In genomic region chr4:40774279-40775259, GRCm38 (mm10) we compare ENCODE assay signal across 8 mouse cellular contexts. TPM values are rescaled to one million over a fixed set of nuclear protein-coding genes. Genes with fewer than 3 reads are reported as not detected.
DNase-seq lines count a peak whose midpoint lies in the region; ATAC-seq and TF ChIP-seq lines count a peak whose summit lies in the region.

No protein-coding gene starts in this region.

- H3K27ac ChIP-seq in liver, adult 2 months (replicated peaks; ENCODE audit: insufficient read depth, low read depth, low read length), result no peak overlapping the region
- H3K27ac ChIP-seq in stomach, embryonic 14.5 days (ENCODE audit: low read length), result peak overlapping the region; percentile 79; the same call in 1 of the 2 replicates

- no peaks in the 10 kb centered on the region for H3K27me3 ChIP-seq in liver, adult 2 months (ENCODE audit: control insufficient read depth, insufficient read depth, low read length)
- no peaks in the 10 kb centered on the region for H3K27me3 ChIP-seq in myocyte (ENCODE audit: control insufficient read depth, insufficient read depth, insufficient read length)
- H3K27me3 ChIP-seq in stomach, embryonic 14.5 days (ENCODE audit: control insufficient read depth, insufficient read depth, low read length), result no peaks in the 10 kb centered on the region

- no peaks in the 10 kb centered on the region for H3K9me3 ChIP-seq in stomach, embryonic 14.5 days (ENCODE audit: control insufficient read depth, low read depth, low read length)

- DNase-seq in 3134 (ENCODE audit: extremely low read depth, insufficient read length, low spot score), result peak; percentile 60
- peak; percentile 64 for DNase-seq in adrenal gland, adult 8-10 months
- DNase-seq in embryo, embryonic 9.5 days (ENCODE audit: extremely low spot score), result peak; percentile 85
- DNase-seq in heart, adult 18-20 months, result peak; percentile 81 to 90
- DNase-seq in kidney, adult 18-20 months, result peak; percentile 82
- peak; percentile 67 for DNase-seq in liver, adult 2 months (ENCODE audit: extremely low read depth, low read depth, low spot score)

- peak overlapping the region; percentile 65 for H3K4me2 ChIP-seq in myocyte (ENCODE audit: low read depth)
- peak overlapping the region; percentile 27 for H3K4me2 ChIP-seq in stomach, embryonic 14.5 days (replicated peaks; ENCODE audit: low read depth, low read length)

- peak; percentile 83 for TF ChIP-seq CTCF in liver, adult 2 months (IDR thresholded peaks at IDR 0.05; ENCODE audit: low read depth, low read length)

- peak; percentile 64 for ATAC-seq in stomach, embryonic 14.5 days (ENCODE audit: insufficient number of reproducible peaks, insufficient read depth, low FRiP score, low read depth)

- H3K36me3 ChIP-seq in liver, adult 2 months (ENCODE audit: control insufficient read depth, insufficient read depth, low read length), result no peaks in the 10 kb centered on the region
- H3K36me3 ChIP-seq in myocyte (ENCODE audit: control insufficient read depth, insufficient read depth), result no peaks in the 10 kb centered on the region
- H3K36me3 ChIP-seq in stomach, embryonic 14.5 days (ENCODE audit: control insufficient read depth, insufficient read depth, low read length), result no peaks in the 10 kb centered on the region

- H3K4me3 ChIP-seq in liver, adult 2 months (ENCODE audit: insufficient read depth, low read depth, low read length), result no peak overlapping the region
- H3K4me3 ChIP-seq in myocyte, result no peak overlapping the region
- H3K4me3 ChIP-seq in stomach, embryonic 14.5 days (ENCODE audit: low read depth, low read length), result no peak overlapping the region

- peak overlapping the region; percentile 19; the same call in 1 of the 2 replicates for H3K9ac ChIP-seq in liver, adult 2 months (ENCODE audit: low read depth, low read length)
- no peak overlapping the region for H3K9ac ChIP-seq in stomach, embryonic 14.5 days (replicated peaks; ENCODE audit: low read depth, low read length)

- 14% methylated on average over 12 of the region's 12 CpGs for WGBS in liver, adult 2 months
- 16% methylated on average over 12 of the region's 12 CpGs for WGBS in stomach, embryonic 14.5 days

- H3K79me2 ChIP-seq in liver, adult 2 months (ENCODE audit: control insufficient read depth, insufficient read depth, low read length), result no peaks in the 10 kb centered on the region
- no peaks in the 10 kb centered on the region for H3K79me2 ChIP-seq in myocyte (ENCODE audit: control insufficient read depth, insufficient read depth)

- TF ChIP-seq POLR2A in liver, adult 2 months (IDR thresholded peaks at IDR 0.05; ENCODE audit: extremely low read depth, insufficient read depth, low read length), result no peak
- TF ChIP-seq POLR2A in myocyte (IDR thresholded peaks at IDR 0.05; ENCODE audit: insufficient read length, low read depth), result no peak

- H3K4me1 ChIP-seq in liver, adult 2 months (ENCODE audit: control insufficient read depth, insufficient read depth, low read length), result no peaks in the 10 kb centered on the region; the same call in 1 of the 2 replicates
- H3K4me1 ChIP-seq in stomach, embryonic 14.5 days (ENCODE audit: control insufficient read depth, insufficient read depth, low read length), result peaks cover 12% of the 10 kb centered on the region; the same call in 1 of the 2 replicates

- no peak overlapping the region for H3ac ChIP-seq in myocyte (ENCODE audit: control insufficient read depth, insufficient read length)

TF ChIP-seq in myocyte, 11 proteins besides CTCF, POLR2A, EP300 and RAD21:
- TF ChIP-seq CEBPB (IDR thresholded peaks at IDR 0.05; ENCODE audit: insufficient read depth, poor library complexity, severe bottlenecking) (no peak), MYOD1 (IDR thresholded peaks at IDR 0.05; ENCODE audit: control insufficient read depth in 1 of 3, insufficient read length in 2 of 3, low read depth in 2 of 3) (no peak), REST (IDR thresholded peaks at IDR 0.05; ENCODE audit: insufficient read depth, insufficient read length) (no peak), TCF3 (IDR thresholded peaks at IDR 0.05; ENCODE audit: insufficient read length, low read depth) (no peak), USF1 (IDR thresholded peaks at IDR 0.05; ENCODE audit: low read depth) (no peak), MAX (IDR thresholded peaks at IDR 0.05; ENCODE audit: low read depth) (no peak), TCF12 (IDR thresholded peaks at IDR 0.05; ENCODE audit: insufficient read depth, poor library complexity, severe bottlenecking) (no peak), POLR2AphosphoS2 (IDR thresholded peaks at IDR 0.05; ENCODE audit: insufficient read length, low read depth) (no peak), SRF (IDR thresholded peaks at IDR 0.05; ENCODE audit: control insufficient read depth, insufficient read length, low read depth) (no peak), MYOG (IDR thresholded peaks at IDR 0.05; ENCODE audit: control insufficient read depth in 1 of 3, insufficient read depth in 1 of 3, insufficient read length in 2 of 3, low read depth in 2 of 3) (no peak), E2F4 (IDR thresholded peaks at IDR 0.05; ENCODE audit: insufficient read depth) (no peak)

RNA-seq across cellular contexts. Expression of gene Smu1, which starts 16.8 kb away (rescaled TPM):
- 10 to 100 TPM; 59.2 to 65.8 (median 62.7) TPM for total RNA-seq in adrenal gland, adult 8-10 months (2022)
- total RNA-seq in heart, adult 18-20 months (2021), result 10 to 100 TPM; 31.3 to 32.6 TPM
- total RNA-seq in liver, adult 2 months (2014; rRNA removed), result 53.0 and 58.3 TPM in 2 replicates
- polyA plus RNA-seq in liver, adult 2 months (2012; rRNA removed), result 16.2 TPM in 2 replicates
- 67.5 TPM for polyA plus RNA-seq in myocyte (2012; fragmentation: generic; extraction: Trizol)
- polyA plus RNA-seq in stomach, embryonic 14.5 days (2014; fragmentation: Nextera tagmentation; extraction: Ambion mirVana), result 146 TPM in 2 replicates

RNA-seq across cellular contexts. Expression of gene Dnaja1, which starts 52.6 kb away (rescaled TPM):
- 100 to 1,000 TPM; 201 to 366 (median 233) TPM for total RNA-seq in adrenal gland, adult 8-10 months (2022)
- 100 to 1,000 TPM; 122 to 176 TPM for total RNA-seq in heart, adult 18-20 months (2021)
- 85.2 and 135 TPM in 2 replicates for total RNA-seq in liver, adult 2 months (2014; rRNA removed)
- 9.1 and 11.5 TPM in 2 replicates for polyA plus RNA-seq in liver, adult 2 months (2012; rRNA removed)
- 68.3 TPM for polyA plus RNA-seq in myocyte (2012; fragmentation: generic; extraction: Trizol)
- polyA plus RNA-seq in stomach, embryonic 14.5 days (2014; fragmentation: Nextera tagmentation; extraction: Ambion mirVana), result 370 and 388 TPM in 2 replicates
